ENCODE assay signal across 18 mouse cellular contexts in genomic region chr9:63950357-63950756, GRCm38 (mm10).
DNase-seq lines count a peak whose midpoint lies in the region; ATAC-seq and TF ChIP-seq lines count a peak whose summit lies in the region.
"Had no signal": no experiment of that assay in that cellular context is flagged by ENCODE, and none has a peak within 500 bp of the region (broad histone marks: within the 10 kb centered on the region; RNA-seq: fewer than 3 reads in every experiment).

No protein-coding gene starts in this region.

- peaks cover 33% of the 10 kb centered on the region for H3K36me3 ChIP-seq in heart, embryonic 12.5 days
- H3K36me3 ChIP-seq in lung, embryonic 14.5 days (ENCODE audit: insufficient read depth) = peaks cover 28% of the 10 kb centered on the region
- H3K36me3 ChIP-seq in intestine, embryonic 14.5 days (ENCODE audit: control insufficient read depth, insufficient read depth, low read length) = peaks cover 24% of the 10 kb centered on the region
- peaks cover 6% of the 10 kb centered on the region; the same call in 1 of the 2 replicates for H3K36me3 ChIP-seq in stomach, embryonic 14.5 days (ENCODE audit: control insufficient read depth, insufficient read depth, low read length)
- H3K36me3 ChIP-seq: forebrain, embryonic 15.5 days; G1E had no signal

- H3K4me2 ChIP-seq in heart, embryonic 12.5 days = no peak overlapping the region
- no peak overlapping the region for H3K4me2 ChIP-seq in lung, embryonic 14.5 days
- H3K4me2 ChIP-seq in intestine, embryonic 14.5 days (ENCODE audit: low read length) = no peak overlapping the region
- no peak overlapping the region for H3K4me2 ChIP-seq in stomach, embryonic 14.5 days (replicated peaks; ENCODE audit: low read depth, low read length)
- H3K4me2 ChIP-seq: embryonic facial prominence, embryonic 15.5 days; forebrain, embryonic 15.5 days; limb, embryonic 12.5 days had no signal

- peaks cover 81% of the 10 kb centered on the region for H3K4me1 ChIP-seq in heart, embryonic 12.5 days (replicated peaks)
- H3K4me1 ChIP-seq in lung, embryonic 14.5 days (ENCODE audit: insufficient read depth) = no peaks in the 10 kb centered on the region; the same call in 1 of the 2 replicates
- peaks cover 15% of the 10 kb centered on the region; the same call in 1 of the 2 replicates for H3K4me1 ChIP-seq in intestine, embryonic 14.5 days (replicated peaks; ENCODE audit: control insufficient read depth, insufficient read depth, low read length)
- 0 out of 2 replicates have a peak, but pooled peaks cover 3% of the 10 kb centered on the region for H3K4me1 ChIP-seq in stomach, embryonic 14.5 days (ENCODE audit: control insufficient read depth, insufficient read depth, low read length)
- H3K4me1 ChIP-seq: embryonic facial prominence, embryonic 15.5 days; forebrain, embryonic 15.5 days had no signal

- no peak for DNase-seq in heart, postnatal 10 days
- DNase-seq in lung, embryonic 14.5 days = peak; percentile 63
- DNase-seq in lung, postnatal 36 days = no peak
- peak; percentile 63 for DNase-seq in intestine, embryonic 14.5 days (ENCODE audit: low spot score)
- no peak for DNase-seq in left cerebral cortex, postnatal 36 days (ENCODE audit: low spot score in 2 of 2)
- no peak for DNase-seq in cerebellum, postnatal 14 days
- DNase-seq: adrenal gland, postnatal 14 days; cerebellum, adult 9-11 months; kidney, adult 8-10 months; lung, adult 18-20 months; right cerebral cortex, postnatal 25 days had no signal

- no peak; the same call in 1 of the 2 replicates for TF ChIP-seq CTCF in lung, embryonic 14.5 days (IDR thresholded peaks at IDR 0.05; ENCODE audit: low read depth)

- no peaks in the 10 kb centered on the region for H3K9me3 ChIP-seq in heart, embryonic 12.5 days (replicated peaks)
- H3K9me3 ChIP-seq in lung, embryonic 14.5 days (ENCODE audit: low read depth, low read length) = no peaks in the 10 kb centered on the region
- H3K9me3 ChIP-seq in intestine, embryonic 14.5 days (ENCODE audit: control insufficient read depth, low read length) = no peaks in the 10 kb centered on the region
- no peaks in the 10 kb centered on the region for H3K9me3 ChIP-seq in stomach, embryonic 14.5 days (ENCODE audit: control insufficient read depth, low read depth, low read length)
- H3K9me3 ChIP-seq: embryonic facial prominence, embryonic 15.5 days; forebrain, embryonic 15.5 days; G1E; limb, embryonic 12.5 days; midbrain, embryonic 10.5 days had no signal

- no peak for ATAC-seq in heart, embryonic 12.5 days (ENCODE audit: insufficient number of reproducible peaks, low FRiP score)
- ATAC-seq in lung, embryonic 14.5 days (ENCODE audit: insufficient read depth) = peak; percentile 64
- 0 out of 2 replicates have a peak, but pooled peaks have one; percentile 28 for ATAC-seq in intestine, embryonic 14.5 days (replicated peaks; ENCODE audit: low FRiP score, low TSS enrichment, low read depth)
- ATAC-seq in stomach, embryonic 14.5 days (ENCODE audit: insufficient number of reproducible peaks, insufficient read depth, low FRiP score, low read depth) = peak; percentile 29; the same call in 1 of the 2 replicates
- ATAC-seq: forebrain, embryonic 15.5 days had no signal

- H3K27me3 ChIP-seq in heart, embryonic 12.5 days (replicated peaks) = no peaks in the 10 kb centered on the region
- no peaks in the 10 kb centered on the region for H3K27me3 ChIP-seq in lung, embryonic 14.5 days (ENCODE audit: insufficient read depth, low read length)
- H3K27me3 ChIP-seq in intestine, embryonic 14.5 days (replicated peaks; ENCODE audit: control insufficient read depth, insufficient read depth, low read length) = no peaks in the 10 kb centered on the region
- no peaks in the 10 kb centered on the region for H3K27me3 ChIP-seq in stomach, embryonic 14.5 days (ENCODE audit: control insufficient read depth, insufficient read depth, low read length)
- H3K27me3 ChIP-seq: embryonic facial prominence, embryonic 15.5 days; forebrain, embryonic 15.5 days; limb, embryonic 12.5 days had no signal

- 26% methylated on average over 4 of the region's 4 CpGs for WGBS in heart, embryonic 12.5 days
- 15% methylated on average over 4 of the region's 4 CpGs for WGBS in lung, embryonic 14.5 days
- WGBS in intestine, embryonic 14.5 days = 19% methylated on average over 4 of the region's 4 CpGs
- 18% methylated on average over 4 of the region's 4 CpGs for WGBS in stomach, embryonic 14.5 days

- no peak overlapping the region for H3K4me3 ChIP-seq in heart, embryonic 12.5 days
- no peak overlapping the region for H3K4me3 ChIP-seq in lung, embryonic 14.5 days (ENCODE audit: low read depth, low read length)
- H3K4me3 ChIP-seq in intestine, embryonic 14.5 days (ENCODE audit: low read depth, low read length) = no peak overlapping the region
- H3K4me3 ChIP-seq in stomach, embryonic 14.5 days (ENCODE audit: low read depth, low read length) = no peak overlapping the region
- H3K4me3 ChIP-seq: embryonic facial prominence, embryonic 15.5 days; forebrain, embryonic 15.5 days; limb, embryonic 12.5 days; midbrain, embryonic 10.5 days had no signal

- intact Hi-C loops in heart, postnatal 10 days (cut with DNase I) = no loop called here
- intact Hi-C loops in left cerebral cortex, postnatal 36 days (cut with DNase I) = no loop called here

- peak overlapping the region; percentile 68 for H3K27ac ChIP-seq in heart, embryonic 12.5 days (ENCODE audit: poor library complexity, severe bottlenecking)
- H3K27ac ChIP-seq in lung, embryonic 14.5 days (ENCODE audit: low read depth) = no peak overlapping the region
- H3K27ac ChIP-seq in intestine, embryonic 14.5 days (ENCODE audit: low read depth) = 0 out of 2 replicates have a peak overlapping the region, but pooled peaks have one; percentile 33
- no peak overlapping the region for H3K27ac ChIP-seq in stomach, embryonic 14.5 days (ENCODE audit: low read length)
- H3K27ac ChIP-seq: embryonic facial prominence, embryonic 15.5 days; forebrain, embryonic 15.5 days; limb, embryonic 12.5 days; midbrain, embryonic 10.5 days had no signal

- no peak overlapping the region for H3K9ac ChIP-seq in heart, embryonic 12.5 days
- H3K9ac ChIP-seq in lung, embryonic 14.5 days = no peak overlapping the region
- H3K9ac ChIP-seq in intestine, embryonic 14.5 days (ENCODE audit: low read length) = no peak overlapping the region
- no peak overlapping the region for H3K9ac ChIP-seq in stomach, embryonic 14.5 days (replicated peaks; ENCODE audit: low read depth, low read length)
- H3K9ac ChIP-seq: embryonic facial prominence, embryonic 15.5 days; forebrain, embryonic 15.5 days; limb, embryonic 12.5 days had no signal

Comparison
In these comparisons a context has a peak if more than half of its experiments do, and no peak if none do; other contexts are left out.
1. DNase-seq: peak in lung, embryonic 14.5 days (single experiment) and intestine, embryonic 14.5 days (single experiment); none in heart, postnatal 10 days (0 of 2), lung, postnatal 36 days (single experiment), left cerebral cortex, postnatal 36 days (0 of 2) and cerebellum, postnatal 14 days (0 of 2).
2. H3K27ac ChIP-seq: peak in heart, embryonic 12.5 days (single experiment) and intestine, embryonic 14.5 days (single experiment); none in lung, embryonic 14.5 days (single experiment) and stomach, embryonic 14.5 days (single experiment).